Mouse (Mus musculus) erythroblast, adult 5-6 weeks (primary cell): ENCODE data around the gene Nek9. TPM values are rescaled to one million over a fixed set of nuclear protein-coding genes. Genes with fewer than 3 reads are reported as not detected.

Experiments
- ATAC-seq: replicated peaks from 2 replicates; pipeline ENCODE4 v1.8.0; 2016; ENCODE audit warnings: moderate number of reproducible peaks, mild to moderate bottlenecking, moderate TSS enrichment, inconsistent platforms; ENCODE audit not compliant: poor library complexity, low FRiP score, severe bottlenecking
- total RNA-seq, 2 experiments: library from RNA; stranded (forward) in 1 of 2; stranded (reverse) in 1 of 2; fragments of 150-400 nt in 1 of 2; fragments of 200-764, 138-1000 nt in 1 of 2; gene quantifications; 2 replicates each; pipeline versions ENCODE4 v1.2.3 to v1.2.4; 2015 to 2017; ENCODE audit warnings: low replicate concordance in 2 of 2

Nek9 gene
- total RNA-seq, 2 experiments from 2014 or later: 5.8 to 5.9 TPM

DNA sequence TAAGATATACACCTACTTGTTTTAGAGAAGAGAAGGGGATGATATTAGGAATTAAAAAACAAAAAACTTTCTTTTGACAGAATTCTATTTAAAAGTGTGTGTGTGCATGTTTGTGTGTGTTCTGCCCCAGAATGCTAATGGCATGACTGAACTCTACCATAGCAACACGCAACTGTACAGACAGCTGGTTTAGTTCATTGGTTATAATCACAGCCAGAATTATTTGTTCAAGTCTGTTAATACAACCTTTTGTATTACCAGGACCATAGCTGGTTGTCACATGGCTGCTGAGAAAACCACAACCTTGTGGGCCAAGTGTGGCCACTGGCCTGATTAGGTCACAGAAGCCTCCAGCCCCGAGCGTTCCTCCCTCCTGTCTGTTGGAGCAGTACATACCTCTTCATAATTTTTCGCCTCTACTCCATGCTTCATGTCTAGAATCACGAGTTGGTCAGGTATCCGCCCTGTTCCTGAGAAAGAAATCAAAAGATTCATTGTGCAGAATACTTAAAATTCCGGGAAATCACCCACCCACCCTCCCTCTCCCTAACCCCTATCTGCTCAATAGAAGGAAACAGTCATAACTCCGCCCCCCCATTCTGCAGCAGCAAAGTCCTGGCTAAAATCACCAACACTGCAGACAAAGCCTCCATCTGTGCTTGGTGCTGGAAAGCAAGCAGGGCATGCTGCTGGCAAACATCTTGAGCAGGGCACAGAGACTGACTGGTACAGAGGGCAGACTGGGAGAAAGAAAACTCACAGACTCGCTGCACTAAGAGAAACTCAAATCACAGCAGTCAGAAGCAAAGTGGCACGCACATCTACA is 11.5 kb upstream of the Nek9 start:
- no peak for ATAC-seq

DNA sequence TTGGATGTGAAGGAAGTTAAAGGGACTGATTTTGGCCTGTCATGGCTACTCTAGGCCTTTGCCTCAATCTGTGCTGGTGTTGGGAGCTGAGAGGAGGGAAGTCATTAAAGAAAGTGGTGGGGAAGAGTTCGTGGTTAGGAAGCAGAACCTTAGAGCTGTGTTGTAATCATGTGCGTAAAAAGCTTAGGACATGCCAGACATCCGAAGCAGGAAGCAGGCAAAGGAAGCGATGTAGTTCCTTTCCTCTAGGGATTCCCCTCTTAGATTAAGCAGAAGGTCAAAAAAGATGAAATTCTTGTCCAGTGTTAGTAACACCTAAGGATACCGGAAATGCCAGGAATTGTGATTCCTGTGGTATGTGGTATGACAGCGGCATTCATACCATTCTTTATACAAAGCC is 9.2 kb upstream of the Nek9 start:
- ATAC-seq: no peak

DNA sequence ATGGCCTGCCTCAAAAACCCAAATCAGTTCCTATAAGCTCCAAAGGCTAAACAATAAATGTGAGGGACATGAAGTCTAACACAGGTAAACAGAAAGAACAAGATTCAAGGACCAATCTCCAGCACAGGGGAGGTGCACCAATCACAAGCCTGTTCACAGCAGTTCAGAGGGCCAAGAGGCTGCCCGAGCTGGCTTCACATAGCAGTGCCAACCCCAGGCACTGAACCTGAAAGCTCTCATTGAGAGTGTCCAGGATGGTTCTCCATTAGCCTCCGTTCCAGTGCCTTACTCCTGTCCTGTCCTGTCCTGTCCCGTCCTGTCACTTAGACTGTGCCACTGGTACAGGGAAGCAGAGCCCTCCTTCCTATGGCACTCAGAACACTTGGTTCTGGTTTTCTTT is 8.0 kb upstream of the Nek9 start:
- ATAC-seq: no peak

DNA sequence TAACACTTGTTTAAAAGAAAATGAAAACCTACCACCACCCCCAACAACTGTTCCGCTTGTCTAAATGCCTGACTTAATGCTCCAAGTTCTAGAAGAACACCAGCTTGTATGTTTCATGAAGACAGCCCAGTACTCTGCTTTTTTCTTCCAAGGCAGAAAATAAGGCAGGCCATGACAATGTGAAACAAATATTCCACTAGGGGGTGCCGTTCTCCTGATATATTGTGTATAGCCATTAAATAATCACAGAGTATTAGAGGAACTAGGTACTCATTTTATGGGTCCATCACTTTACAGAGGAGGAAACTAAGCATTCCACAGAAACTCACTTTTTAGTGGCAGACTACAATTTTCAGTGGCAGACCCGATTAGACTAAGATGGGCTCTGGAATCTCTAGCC is 7.2 kb upstream of the Nek9 start:
- ATAC-seq: peak; percentile 66

DNA sequence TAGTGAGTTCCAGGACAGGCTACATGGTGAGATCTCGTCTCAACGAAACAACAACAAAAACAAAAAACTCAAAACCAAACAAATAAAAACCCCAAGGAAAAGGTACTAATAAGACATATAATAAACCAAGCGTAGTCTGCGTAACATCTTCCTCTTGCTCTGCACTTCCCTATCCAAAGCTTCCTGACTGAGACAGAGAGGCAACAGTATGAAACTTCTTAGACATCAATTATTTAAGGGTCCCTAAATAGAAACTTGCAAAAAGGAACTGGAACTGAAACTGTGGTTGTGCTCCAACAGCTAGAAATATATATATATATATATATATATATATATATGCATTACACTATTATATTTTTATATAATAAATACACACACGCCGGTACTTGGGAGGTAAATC is 6.4 kb upstream of the Nek9 start:
- ATAC-seq: no peak

DNA sequence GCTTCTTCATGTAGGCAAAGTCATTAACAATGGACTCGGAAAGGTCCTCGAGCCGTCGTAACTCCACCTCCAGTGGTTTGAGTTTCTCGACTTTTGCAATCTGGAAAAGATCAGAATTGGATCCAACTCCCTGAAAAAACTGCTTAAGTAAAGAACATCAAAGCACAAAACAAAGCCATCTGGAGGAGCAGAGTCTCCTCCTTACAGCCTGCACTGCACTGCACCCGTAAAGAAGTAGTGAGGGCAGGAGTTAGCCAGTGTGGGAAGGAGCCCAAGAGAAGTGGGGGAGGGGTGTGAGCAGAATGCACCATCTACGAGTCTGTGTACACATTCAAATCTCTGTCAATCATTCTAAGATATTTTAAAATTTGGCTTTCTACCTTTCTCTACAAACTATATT is 5.1 kb upstream of the Nek9 start:
- no peak for ATAC-seq

DNA sequence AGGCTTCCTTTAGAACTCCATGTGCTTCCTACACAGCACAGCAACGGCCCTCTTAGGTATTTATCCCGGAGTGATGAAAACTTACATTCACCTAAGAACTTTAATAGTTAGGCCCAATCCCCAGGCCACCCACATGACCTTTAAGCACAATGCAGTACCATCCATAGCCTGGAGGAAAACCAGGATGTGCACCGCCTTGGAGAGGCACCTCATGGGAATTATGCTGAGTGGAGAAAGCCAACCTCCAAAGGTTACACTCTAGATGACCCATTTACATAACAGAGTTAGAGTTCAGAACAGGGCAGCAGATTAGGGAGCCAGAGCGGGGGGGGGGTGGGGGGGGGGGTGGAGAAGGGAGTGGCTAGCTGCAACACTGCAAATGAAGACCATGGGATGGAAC is 3.1 kb upstream of the Nek9 start:
- no peak for ATAC-seq

DNA sequence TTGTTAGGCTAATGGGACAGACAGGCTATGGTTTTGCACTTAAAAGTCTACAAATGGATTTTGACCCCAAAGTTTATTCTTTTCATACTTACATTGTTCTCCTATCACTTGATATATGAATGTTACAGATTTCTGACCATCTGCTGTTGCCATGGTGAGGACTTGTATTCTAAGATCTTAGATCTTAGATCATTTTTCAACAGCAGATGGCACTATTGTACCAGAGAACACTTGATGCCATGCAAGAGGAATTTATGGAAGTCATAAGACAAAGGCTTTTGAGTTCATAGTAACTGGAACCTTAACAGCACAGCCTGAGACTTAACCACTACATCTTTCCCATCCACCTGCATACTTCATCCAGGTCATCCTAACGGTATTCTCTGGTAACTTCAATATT is 2.0 kb upstream of the Nek9 start:
- no peak for ATAC-seq

DNA sequence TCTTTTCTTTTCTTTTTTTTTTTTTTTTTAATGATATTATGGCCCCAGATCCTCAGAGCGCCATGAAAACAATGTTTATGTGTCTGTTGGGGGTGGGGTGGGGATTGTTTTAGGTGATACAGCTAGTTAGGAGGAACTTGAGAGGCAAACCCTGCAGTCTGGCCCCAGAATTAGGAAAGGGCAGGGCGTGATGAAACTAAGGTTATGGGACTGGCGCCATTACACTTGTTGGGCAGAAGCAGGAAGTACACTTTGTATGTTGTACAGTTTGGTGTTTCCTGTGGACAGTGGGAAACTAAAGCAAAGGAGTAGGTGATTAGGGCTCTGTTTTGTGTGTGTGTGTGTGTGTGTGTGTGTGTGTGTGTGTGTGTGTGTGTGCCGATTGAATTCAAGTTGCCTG is 785 bp upstream of the Nek9 start:
- ATAC-seq: 0 out of 2 replicates have a peak, but pooled peaks have one; percentile 26

DNA sequence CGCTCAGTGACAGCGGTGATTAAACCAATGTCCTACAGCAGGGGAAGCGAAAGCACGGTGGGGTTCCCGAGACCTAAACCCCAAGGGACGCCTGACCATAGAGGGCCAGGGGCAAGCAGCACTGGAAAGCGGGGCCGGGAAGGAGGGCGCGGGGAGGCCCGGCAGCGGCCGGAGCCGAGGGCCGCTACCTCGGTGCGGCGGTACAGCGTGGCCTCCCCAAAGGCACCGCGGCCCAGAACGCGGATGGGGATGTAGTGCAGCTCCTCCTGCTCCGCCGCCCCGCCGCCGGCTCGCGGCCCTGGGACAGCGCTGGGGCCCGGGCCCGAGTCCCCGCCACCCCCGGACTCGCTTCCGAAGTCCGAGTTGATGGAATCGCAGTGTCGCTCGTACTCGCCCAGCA is 347 bp downstream of the Nek9 start:
- ATAC-seq: peak; percentile 42

DNA sequence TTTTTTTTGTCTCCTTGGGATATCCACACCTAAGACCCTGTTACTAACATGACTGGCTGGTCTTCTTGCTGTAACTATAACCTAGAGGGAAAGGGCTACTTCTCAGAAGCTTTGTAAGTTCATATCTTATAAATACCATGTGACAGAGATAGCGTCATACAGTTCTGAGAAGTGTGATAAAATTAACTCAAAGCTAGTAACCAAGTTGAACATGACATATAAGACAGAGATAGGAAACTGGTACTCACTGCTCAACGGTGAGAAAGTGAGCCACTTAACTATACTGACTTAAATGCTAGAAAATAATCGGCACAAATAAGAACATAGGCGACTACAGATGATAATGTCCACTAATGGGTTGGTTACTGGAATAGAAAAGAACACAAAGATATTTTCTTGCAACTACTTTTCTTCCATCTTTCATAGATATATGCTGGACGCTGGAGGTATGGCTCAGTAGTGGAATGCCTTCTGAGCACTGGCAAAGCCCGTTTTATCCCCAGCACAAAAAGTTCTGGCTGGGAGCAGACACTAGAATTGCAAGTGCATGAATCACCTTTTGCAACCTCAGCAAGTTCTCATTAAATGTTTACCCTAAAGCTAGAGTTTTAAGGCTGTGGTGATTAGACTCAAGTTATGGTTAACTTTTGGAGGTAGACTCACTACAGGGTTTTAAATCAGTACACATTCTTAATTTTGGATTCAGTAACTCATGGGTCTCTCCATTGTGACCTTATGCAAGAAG is 1.4 kb downstream of the Nek9 start:
- ATAC-seq: no peak

DNA sequence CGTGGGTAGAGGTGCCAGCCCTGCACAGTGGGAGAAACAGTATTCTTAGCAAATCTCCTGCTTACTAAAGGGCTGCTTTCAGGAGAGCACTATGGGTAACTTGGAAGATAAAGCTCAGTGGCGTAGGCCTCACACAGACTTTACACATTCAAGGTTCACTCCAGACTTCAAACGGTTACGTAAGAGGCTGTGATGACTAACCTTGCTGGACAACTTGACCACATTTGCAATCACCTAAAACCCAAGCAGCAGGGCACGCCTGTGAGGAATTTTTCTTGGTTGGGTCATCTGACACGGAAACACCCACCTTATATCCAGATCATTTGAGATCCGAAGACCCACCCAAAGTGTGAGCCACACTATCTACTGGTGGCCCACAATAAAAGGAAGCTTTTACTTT is 9.0 kb downstream of the Nek9 start:
- ATAC-seq: no peak

DNA sequence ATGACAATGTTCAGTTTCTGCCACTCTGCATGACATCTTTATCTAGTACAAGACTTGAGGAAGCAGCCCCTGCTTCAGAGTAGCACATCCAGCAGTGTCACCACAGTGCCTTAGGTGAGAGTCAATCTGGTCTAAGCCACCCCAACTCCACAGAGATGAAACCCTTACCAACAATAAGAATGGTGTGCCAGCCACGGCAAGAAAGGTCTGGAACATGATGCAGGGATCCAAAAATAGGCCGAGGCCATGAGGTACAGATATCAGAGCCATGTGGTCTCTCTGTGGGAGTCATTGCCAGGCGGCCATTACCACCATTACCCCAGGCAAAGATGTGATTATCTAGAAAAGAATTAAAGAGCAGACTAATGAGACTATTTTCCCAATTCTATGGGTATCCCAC is 30.5 kb downstream of the Nek9 start:
- ATAC-seq: no peak

DNA sequence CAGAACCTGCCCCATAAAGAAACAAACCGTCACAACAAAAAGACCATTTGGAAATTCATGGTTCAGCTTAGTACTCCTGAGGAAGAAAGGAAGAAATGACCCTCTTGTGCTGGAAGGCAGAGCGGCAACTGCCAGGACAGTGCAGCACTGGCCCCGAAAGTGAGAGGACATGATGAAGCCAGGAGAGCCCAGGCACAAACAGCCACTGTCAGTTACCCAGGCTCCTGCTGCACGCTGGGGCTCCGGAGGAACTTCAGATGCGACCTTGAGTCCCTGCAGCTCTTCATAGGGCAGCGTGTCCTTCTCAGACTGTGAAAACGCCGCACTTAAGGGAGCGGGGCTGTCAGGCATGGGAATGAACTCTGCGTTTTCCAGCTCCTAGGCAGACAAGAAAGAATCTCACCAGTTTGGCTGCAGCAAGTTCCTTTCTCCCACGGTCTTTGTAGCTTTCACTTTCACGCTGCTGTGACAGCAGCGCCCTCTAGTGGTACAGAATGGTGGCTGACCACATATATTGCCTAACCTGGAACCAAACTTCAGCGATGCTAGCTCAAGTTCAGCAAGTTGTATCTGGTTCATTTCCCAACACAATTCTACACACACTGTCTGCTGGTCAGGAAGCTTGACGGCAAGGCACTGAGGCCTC is 33.8 kb downstream of the Nek9 start:
- ATAC-seq: peak; percentile 90

DNA sequence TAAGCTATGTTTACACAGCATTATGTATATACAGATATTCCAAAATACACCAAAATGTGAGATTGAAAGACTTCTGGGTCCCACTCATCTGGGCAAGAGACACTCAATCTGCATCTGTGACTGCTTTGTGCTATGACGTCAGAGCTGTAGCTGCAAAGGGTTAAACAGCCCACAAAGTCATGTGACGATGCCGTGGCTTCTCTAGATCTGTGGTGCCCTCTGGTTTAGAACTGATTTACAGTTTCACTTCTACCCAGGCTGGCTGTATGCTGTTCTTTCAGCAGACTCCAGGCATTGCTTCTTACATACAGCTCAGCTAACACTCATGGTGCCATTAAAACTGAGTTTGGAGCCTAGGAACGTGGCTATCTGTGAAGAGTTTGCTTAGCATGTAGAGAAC is 34.4 kb downstream of the Nek9 start:
- no peak for ATAC-seq

DNA sequence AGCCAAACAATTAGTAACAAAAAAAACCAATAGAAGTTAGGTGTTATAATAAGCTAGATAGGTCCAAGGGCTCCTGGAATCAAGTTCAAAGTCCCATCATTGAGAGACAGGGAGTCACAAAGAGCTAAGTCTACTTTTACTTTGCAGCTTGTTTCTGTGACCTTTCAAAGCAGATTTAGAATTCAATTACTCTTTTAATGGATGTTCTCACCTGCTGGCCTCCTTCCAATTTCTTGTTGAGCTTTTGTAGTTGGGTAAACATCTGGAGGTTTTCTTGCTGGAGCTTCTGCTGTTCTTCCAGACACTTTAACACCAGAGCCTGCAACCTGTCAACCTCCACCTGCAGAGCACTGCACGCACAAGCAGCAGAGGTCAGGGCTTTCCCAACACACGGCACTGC is 35.9 kb downstream of the Nek9 start:
- no peak for ATAC-seq

DNA sequence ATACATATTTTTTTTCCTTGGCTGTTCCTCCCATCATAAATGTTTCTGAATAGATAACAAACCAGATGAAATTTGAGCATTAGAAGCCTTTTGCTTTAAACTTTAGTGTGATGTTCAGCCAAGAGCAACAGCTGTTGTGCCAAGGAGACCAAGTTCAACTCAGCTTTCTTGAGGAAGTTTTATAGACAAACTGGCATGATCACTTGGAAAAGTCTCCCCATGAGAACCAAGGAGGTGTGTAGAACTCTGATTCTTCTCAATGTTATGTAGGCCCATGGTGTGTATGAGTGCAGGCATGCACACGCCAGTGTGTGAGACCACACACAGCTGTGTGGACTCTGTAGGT is 40.4 kb downstream of the Nek9 start:
- no peak for ATAC-seq

DNA sequence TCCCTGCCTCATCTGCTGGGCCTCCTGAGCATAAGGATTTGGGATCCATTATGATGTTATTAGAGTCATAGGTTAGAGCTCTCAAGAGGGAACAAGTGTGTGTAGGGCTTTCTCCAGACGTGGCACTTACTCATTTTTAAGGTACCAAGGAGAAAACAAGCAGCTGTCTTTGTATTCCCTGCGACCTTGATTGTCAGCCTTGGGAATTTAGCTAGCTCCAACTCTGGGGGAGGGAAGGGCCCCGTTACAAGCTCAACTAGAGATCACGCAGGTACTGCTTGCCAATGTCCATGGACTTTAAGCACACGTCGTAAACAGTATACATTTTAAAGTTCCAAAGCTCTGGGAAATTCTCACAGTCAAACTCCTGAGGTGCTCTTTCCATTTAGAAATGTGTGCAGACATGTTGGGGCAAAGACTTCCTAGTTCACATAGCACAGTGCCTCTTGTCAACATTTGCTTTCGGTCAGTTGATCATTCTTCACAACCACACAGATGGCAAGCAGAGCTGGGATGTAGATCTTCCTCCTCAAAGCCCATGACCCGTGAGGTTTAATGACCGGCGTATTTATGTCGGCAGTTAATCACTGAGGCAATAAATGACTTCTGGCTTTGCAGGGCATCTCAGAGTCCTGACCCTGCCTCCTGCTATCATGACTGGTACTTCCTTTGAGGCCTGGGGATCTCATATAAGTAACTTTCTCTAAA is 40.9 kb downstream of the Nek9 start:
- ATAC-seq: no peak

DNA sequence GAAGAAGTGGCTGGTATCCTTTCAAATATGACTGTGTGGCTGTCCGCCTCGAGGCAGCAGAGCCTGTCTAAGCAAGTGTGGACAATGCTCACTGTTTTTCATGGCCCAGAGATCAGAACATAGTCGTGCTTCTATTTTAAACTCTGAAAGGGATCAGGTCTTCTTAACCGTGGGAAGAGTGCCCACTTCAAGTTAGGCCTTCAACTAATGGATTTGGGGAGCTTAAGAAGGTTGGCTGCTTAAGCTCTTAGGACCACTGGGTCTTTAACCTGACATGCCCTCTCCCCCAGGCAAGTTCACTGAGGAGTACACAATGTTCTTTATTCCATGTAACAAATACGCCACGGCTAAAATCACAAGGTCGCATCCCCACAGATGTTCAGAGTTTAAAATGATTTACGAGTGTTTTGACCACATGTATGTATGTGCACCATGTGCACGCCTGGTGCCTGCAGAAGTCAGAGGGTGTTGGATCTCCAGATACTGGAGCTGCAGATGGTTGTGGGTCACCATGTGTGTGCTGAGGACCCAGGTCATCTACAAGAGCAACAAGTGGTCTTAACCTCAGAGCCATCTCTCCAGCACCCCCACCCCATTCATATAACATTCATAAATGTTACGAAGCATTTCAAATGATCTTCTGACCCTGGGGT is 41.7 kb downstream of the Nek9 start:
- ATAC-seq: no peak

DNA sequence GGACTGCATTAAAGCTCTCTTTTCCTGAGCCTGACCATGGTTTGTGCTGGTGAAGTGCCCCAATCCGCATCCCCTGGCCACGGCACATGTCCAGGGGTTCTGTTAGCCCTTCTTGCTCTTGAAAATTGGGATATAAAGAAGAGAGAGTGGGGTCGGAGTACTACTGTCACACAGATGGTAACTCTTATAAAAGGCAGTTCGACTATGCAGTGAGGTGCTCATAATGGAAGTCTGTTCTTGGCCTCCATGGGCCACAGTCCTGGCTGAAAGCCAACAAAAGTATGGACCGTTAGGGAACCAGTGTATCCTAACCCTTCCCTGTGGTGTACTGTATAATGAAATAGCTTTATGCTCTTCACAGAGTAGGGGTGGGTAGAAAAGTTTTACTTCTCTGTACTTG is 42.2 kb downstream of the Nek9 start:
- ATAC-seq: no peak
